Mouse (Mus musculus) ES-Bruce4 (cell line): ENCODE measurements around the gene Ddr2. TPM values are rescaled to one million over a fixed set of nuclear protein-coding genes. Genes with fewer than 3 reads are reported as not detected.
"Not testable (repeated sequence)": the region's sequence is repeated elsewhere in the genome, so short reads cannot be mapped to it uniquely, and the experiment has no call there.

Source experiments
- H3K27ac ChIP-seq: 2 replicates; pipeline ENCODE4 v1.5.1; 2012; ENCODE audit warnings: low read length, inconsistent platforms; ENCODE audit not compliant: insufficient read depth
- H3K27me3 ChIP-seq: 2 replicates; pipeline ENCODE4 v1.6.1; 2012; ENCODE audit warnings: mild to moderate bottlenecking, low read length, inconsistent platforms; ENCODE audit not compliant: control insufficient read depth, poor library complexity, insufficient read depth, severe bottlenecking
- H3K36me3 ChIP-seq: 2 replicates; pipeline ENCODE4 v1.6.1; 2012; ENCODE audit warnings: inconsistent platforms, mild to moderate bottlenecking, low read length, moderate library complexity; ENCODE audit not compliant: control insufficient read depth, poor library complexity, insufficient read depth, severe bottlenecking
- H3K4me1 ChIP-seq: one replicate; pipeline ENCODE4 v1.8.1; 2011; ENCODE audit warnings: low read length; ENCODE audit not compliant: control insufficient read depth, insufficient read depth
- H3K4me3 ChIP-seq: 2 replicates; pipeline ENCODE4 v1.5.1; 2011; ENCODE audit warnings: low read depth, mild to moderate bottlenecking, low read length
- H3K9ac ChIP-seq: 2 replicates; pipeline ENCODE4 v1.6.1; 2012; ENCODE audit warnings: low read depth, mild to moderate bottlenecking, inconsistent platforms; ENCODE audit not compliant: poor library complexity, severe bottlenecking
- H3K9me3 ChIP-seq: replicated peaks from 2 replicates; pipeline ENCODE4 v1.6.1; 2012; ENCODE audit warnings: mild to moderate bottlenecking, low read length, inconsistent platforms; ENCODE audit not compliant: control insufficient read depth, poor library complexity, insufficient read depth, severe bottlenecking
- CTCF ChIP-seq: IDR thresholded peaks from one replicate; pipeline ENCODE4 v1.8.1; 2011; ENCODE audit warnings: low read depth, low read length
- EP300 ChIP-seq: IDR thresholded peaks from 2 replicates; pipeline ENCODE4 v1.6.1; 2011; ENCODE audit warnings: low read depth, low read length; ENCODE audit not compliant: insufficient read depth
- POLR2A ChIP-seq: IDR thresholded peaks from one replicate; pipeline ENCODE4 v1.8.1; 2011; ENCODE audit warnings: low read length; ENCODE audit not compliant: insufficient read depth
- polyA plus RNA-seq: library from polyadenylated mRNA; stranded (reverse); fragments of >200 nt; gene quantifications from 2 replicates; pipeline ENCODE4 v1.2.4, GENCODE M21; 2011; ENCODE audit warnings: low read depth; ENCODE audit not compliant: missing spikeins, insufficient read depth, insufficient read length

Ddr2 gene
- polyA plus RNA-seq, 1 experiment: 1.7 TPM

GRCm38 (mm10) chr1:170112261-170112660 is 1.7 kb upstream of the Ddr2 start:
- H3K9ac ChIP-seq: no peak overlapping the region
- H3K9me3 ChIP-seq: peaks cover 8% of the 10 kb centered on the region
- H3K4me1 ChIP-seq: no peaks in the 10 kb centered on the region
- no peaks in the 10 kb centered on the region for H3K36me3 ChIP-seq
- H3K27ac ChIP-seq: no peak overlapping the region
- TF ChIP-seq EP300 (no peak), CTCF (no peak), POLR2A (no peak)
- H3K4me3 ChIP-seq: no peak overlapping the region
- H3K27me3 ChIP-seq: no peaks in the 10 kb centered on the region

GRCm38 (mm10) chr1:170111651-170112226 is 1.2 kb upstream of the Ddr2 start:
- H3K9ac ChIP-seq: no peak overlapping the region
- no peak for TF ChIP-seq EP300
- TF ChIP-seq POLR2A: no peak
- no peak for TF ChIP-seq CTCF
- no peaks in the 10 kb centered on the region for H3K27me3 ChIP-seq
- no peaks in the 10 kb centered on the region for H3K36me3 ChIP-seq
- H3K9me3 ChIP-seq: peaks cover 8% of the 10 kb centered on the region
- H3K4me1 ChIP-seq: no peaks in the 10 kb centered on the region
- H3K27ac ChIP-seq: no peak overlapping the region
- H3K4me3 ChIP-seq: no peak overlapping the region

DNA sequence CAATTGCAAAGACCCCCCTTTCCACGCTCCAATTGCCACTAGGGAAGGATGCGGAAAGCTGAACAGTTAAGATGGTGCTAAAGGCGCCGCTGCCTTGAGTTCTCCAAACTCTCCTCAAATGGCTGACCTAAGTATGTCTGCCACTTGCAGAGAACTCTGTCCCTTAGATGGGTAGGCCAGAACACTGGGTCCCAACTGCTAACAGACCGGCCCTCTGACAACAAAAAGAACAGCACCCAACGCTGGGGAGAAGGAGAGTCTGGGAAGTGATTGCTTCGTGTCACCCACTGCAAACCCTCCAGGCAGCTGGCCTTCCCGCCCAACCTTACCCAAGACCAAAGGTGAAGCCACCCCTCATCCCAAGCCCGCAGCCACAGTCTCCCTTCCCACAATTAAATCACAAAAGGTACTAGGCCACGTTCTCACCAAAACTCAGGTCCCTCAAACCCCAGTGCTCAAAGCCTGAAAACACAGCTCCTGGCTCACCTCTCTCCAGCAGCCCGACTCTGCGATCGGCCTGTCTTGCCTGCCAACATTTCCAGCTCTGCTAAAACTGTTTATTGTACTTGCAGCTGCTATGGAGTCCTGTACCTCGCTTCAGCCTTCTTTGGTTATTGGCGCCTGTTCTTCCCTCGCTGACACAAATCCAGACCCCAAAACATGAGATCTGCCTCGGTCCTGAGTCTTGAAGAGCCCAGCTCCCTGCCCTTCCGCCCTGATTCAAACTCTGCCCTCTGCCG is 616 bp downstream of the Ddr2 start:
- no peaks in the 10 kb centered on the region for H3K9me3 ChIP-seq
- H3K27ac ChIP-seq: no peak overlapping the region
- H3K36me3 ChIP-seq: no peaks in the 10 kb centered on the region
- no peak overlapping the region for H3K9ac ChIP-seq
- H3K4me1 ChIP-seq: no peaks in the 10 kb centered on the region
- TF ChIP-seq POLR2A (no peak), CTCF (no peak), EP300 (no peak)
- no peaks in the 10 kb centered on the region for H3K27me3 ChIP-seq
- no peak overlapping the region for H3K4me3 ChIP-seq

- H3K9ac ChIP-seq, H3K9me3 ChIP-seq, H3K4me3 ChIP-seq, H3K36me3 ChIP-seq, H3K27me3 ChIP-seq, H3K4me1 ChIP-seq, H3K27ac ChIP-seq: not testable (repeated sequence)
Observed at GRCm38 (mm10) chr1:170102814-170103213, 7.7 kb downstream of the Ddr2 start.

DNA sequence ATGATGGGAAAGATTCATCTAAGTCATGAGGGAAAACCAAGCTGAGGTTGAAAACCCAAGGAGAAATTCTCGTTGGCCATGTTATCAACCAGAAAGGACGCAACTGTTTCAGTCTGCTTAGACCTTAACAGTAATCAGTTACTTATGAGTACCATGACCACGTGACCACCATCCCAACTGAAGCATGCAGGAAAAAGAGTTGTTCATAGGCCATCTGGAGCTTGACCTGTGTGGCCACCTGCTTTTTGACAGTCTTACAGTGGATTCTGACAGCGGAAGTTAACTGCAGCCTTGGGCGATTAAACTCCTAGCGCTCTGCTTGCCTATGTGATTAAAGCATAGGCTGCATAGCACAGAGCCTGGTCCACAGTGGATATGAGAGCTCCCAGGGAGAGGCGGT is 23.9 kb downstream of the Ddr2 start:
- Histone ChIP-seq H3K27me3 (no peaks in the 10 kb centered on the region), H3K36me3 (no peaks in the 10 kb centered on the region), H3K27ac (no peak overlapping the region), H3K9me3 (no peaks in the 10 kb centered on the region), H3K4me3 (no peak overlapping the region), H3K9ac (no peak overlapping the region), H3K4me1 (no peaks in the 10 kb centered on the region)
- no peak for TF ChIP-seq CTCF
- no peak for TF ChIP-seq EP300

GRCm38 (mm10) chr1:170084151-170084796 is 26.3 kb downstream of the Ddr2 start:
- Histone ChIP-seq H3K36me3 (no peaks in the 10 kb centered on the region), H3K9ac (no peak overlapping the region), H3K4me1 (no peaks in the 10 kb centered on the region), H3K9me3 (no peaks in the 10 kb centered on the region), H3K27me3 (no peaks in the 10 kb centered on the region), H3K4me3 (no peak overlapping the region), H3K27ac (no peak overlapping the region)
- TF ChIP-seq CTCF (no peak), POLR2A (no peak), EP300 (no peak)
